Mouse (Mus musculus): ENCODE measurements around the gene Nell2.

The Nell2 gene

GRCm38 (mm10) chr15:95085962-95086361 is 442.4 kb downstream of the Nell2 start:
- peak; percentile 58 for DNase-seq

- no peak for DNase-seq
These were observed 446.7 kb downstream of the Nell2 start for GRCm38 (mm10) chr15:95081654-95082053.

- no peak for DNase-seq
These were observed 453.0 kb downstream of the Nell2 start for GRCm38 (mm10) chr15:95075356-95075755.

- no peak for DNase-seq
These were observed 457.5 kb downstream of the Nell2 start for GRCm38 (mm10) chr15:95070881-95071280.

GRCm38 (mm10) chr15:95068799-95069198 is 459.6 kb downstream of the Nell2 start:
- no peak for DNase-seq

- peak; percentile 68 for DNase-seq
These were observed 460.3 kb downstream of the Nell2 start for GRCm38 (mm10) chr15:95068023-95068422.

GRCm38 (mm10) chr15:95055081-95055650 is 473.2 kb downstream of the Nell2 start:
- no peak for DNase-seq

GRCm38 (mm10) chr15:95049171-95049729 is 479.1 kb downstream of the Nell2 start:
- DNase-seq = peak; percentile 77

GRCm38 (mm10) chr15:95047486-95047885 is 480.9 kb downstream of the Nell2 start:
- DNase-seq = peak; percentile 53

GRCm38 (mm10) chr15:95044011-95044410 is 484.3 kb downstream of the Nell2 start:
- DNase-seq = peak; percentile 94

GRCm38 (mm10) chr15:95042437-95042836 is 485.9 kb downstream of the Nell2 start:
- no peak for DNase-seq

GRCm38 (mm10) chr15:95029487-95029875 is 498.9 kb downstream of the Nell2 start:
- DNase-seq = no peak

- DNase-seq = no peak
These were observed 499.4 kb downstream of the Nell2 start for GRCm38 (mm10) chr15:95028862-95029486.
